Mouse (Mus musculus) olfactory bulb, adult 2 months (tissue): ENCODE results near the gene Pknox2. TPM values are rescaled to one million over a fixed set of nuclear protein-coding genes. Genes with fewer than 3 reads are reported as not detected.

ENCODE experiments used
- H3K27ac ChIP-seq: fragments of 200-500 bp; 2 replicates; pipeline ENCODE4 v1.5.1; 2012; ENCODE audit warnings: low read depth, low read length; ENCODE audit not compliant: insufficient read depth
- H3K4me1 ChIP-seq: fragments of 200-500 bp; 2 replicates; pipeline ENCODE4 v1.6.1; 2012; ENCODE audit warnings: low read length; ENCODE audit not compliant: control insufficient read depth, insufficient read depth
- H3K4me3 ChIP-seq: fragments of 200-500 bp; 2 replicates; pipeline ENCODE4 v1.5.1; 2012; ENCODE audit warnings: mild to moderate bottlenecking, low read depth, low read length, moderate library complexity; ENCODE audit not compliant: insufficient read depth
- CTCF ChIP-seq: fragments of 200-500 bp; IDR thresholded peaks from 2 replicates; pipeline ENCODE4 v1.5.1; 2012; ENCODE audit warnings: low read depth, mild to moderate bottlenecking, low read length, moderate library complexity; ENCODE audit not compliant: insufficient read depth
- POLR2A ChIP-seq: fragments of 200-500 bp; IDR thresholded peaks from 2 replicates; pipeline ENCODE4 v1.6.1; 2012; ENCODE audit warnings: mild to moderate bottlenecking, low read depth, low read length, moderate library complexity; ENCODE audit not compliant: insufficient read depth
- WGBS: fragments of 180-500 bp; shearing (Covaris S2); methylation state at CpG from one replicate; pipeline ENCODE4 v1.1.7; 2018; 5-methylcytosine and 5-hydroxymethylcytosine counted together
- polyA plus RNA-seq: library from polyadenylated mRNA; stranded (reverse); fragments of >200 nt; gene quantifications from 2 replicates; pipeline ENCODE4 v1.2.4, GENCODE M21; 2012; ENCODE audit warnings: low replicate concordance; ENCODE audit not compliant: missing spikeins, insufficient read depth, insufficient read length

Pknox2 gene
- polyA plus RNA-seq, 1 experiment = not detected

GRCm38 (mm10) chr9:36870263-36870662, 276.9 kb downstream of the Pknox2 start:
- Histone ChIP-seq H3K4me3 (no peak overlapping the region), H3K27ac (no peak overlapping the region), H3K4me1 (peaks cover 7% of the 10 kb centered on the region)
- TF ChIP-seq CTCF (no peak), POLR2A (no peak)
- WGBS = 0% methylated on average over 1 of the region's 1 CpGs

- no peak overlapping the region for H3K4me3 ChIP-seq
- no peak overlapping the region for H3K27ac ChIP-seq
- WGBS = 92% methylated on average over 6 of the region's 6 CpGs
- TF ChIP-seq CTCF = no peak
- TF ChIP-seq POLR2A = no peak
- peaks cover 8% of the 10 kb centered on the region for H3K4me1 ChIP-seq
These were observed 278.5 kb downstream of the Pknox2 start for GRCm38 (mm10) chr9:36868662-36869061.

- Histone ChIP-seq H3K4me3 (no peak overlapping the region), H3K4me1 (peaks cover 6% of the 10 kb centered on the region; the same call in 1 of the 2 replicates), H3K27ac (peak overlapping the region; percentile 84)
- WGBS = 29% methylated on average over 4 of the region's 4 CpGs
- TF ChIP-seq CTCF = no peak
- no peak for TF ChIP-seq POLR2A
These were observed 282.1 kb downstream of the Pknox2 start for GRCm38 (mm10) chr9:36864862-36865813.

GRCm38 (mm10) chr9:36863694-36864093, 283.5 kb downstream of the Pknox2 start:
- Histone ChIP-seq H3K27ac (no peak overlapping the region), H3K4me1 (peaks cover 7% of the 10 kb centered on the region), H3K4me3 (no peak overlapping the region)
- TF ChIP-seq POLR2A (no peak), CTCF (no peak)
- WGBS = 64% methylated on average over 3 of the region's 3 CpGs

GRCm38 (mm10) chr9:36862576-36862975, 284.6 kb downstream of the Pknox2 start:
- Histone ChIP-seq H3K4me1 (peaks cover 11% of the 10 kb centered on the region), H3K4me3 (no peak overlapping the region), H3K27ac (no peak overlapping the region)
- TF ChIP-seq POLR2A (no peak), CTCF (no peak)
- WGBS = 80% methylated on average over 2 of the region's 2 CpGs

GRCm38 (mm10) chr9:36858677-36859076, 288.5 kb downstream of the Pknox2 start:
- Histone ChIP-seq H3K4me3 (no peak overlapping the region), H3K27ac (no peak overlapping the region), H3K4me1 (peaks cover 8% of the 10 kb centered on the region)
- TF ChIP-seq CTCF (no peak), POLR2A (no peak)
- WGBS = 35% methylated on average over 4 of the region's 4 CpGs

- 24% methylated on average over 8 of the region's 8 CpGs for WGBS
- peaks cover 10% of the 10 kb centered on the region for H3K4me1 ChIP-seq
- H3K4me3 ChIP-seq = no peak overlapping the region
- H3K27ac ChIP-seq = no peak overlapping the region; the same call in none of the 2 replicates
- TF ChIP-seq CTCF = no peak
- no peak for TF ChIP-seq POLR2A
These were observed 289.6 kb downstream of the Pknox2 start for GRCm38 (mm10) chr9:36857476-36858117.

- WGBS = 29% methylated on average over 2 of the region's 2 CpGs
- no peak overlapping the region for H3K27ac ChIP-seq
- TF ChIP-seq CTCF = no peak
- no peak for TF ChIP-seq POLR2A
- peaks cover 10% of the 10 kb centered on the region for H3K4me1 ChIP-seq
- H3K4me3 ChIP-seq = no peak overlapping the region
These were observed 290.9 kb downstream of the Pknox2 start for GRCm38 (mm10) chr9:36856351-36856750.

- H3K4me1 ChIP-seq = peaks cover 7% of the 10 kb centered on the region; the same call in 1 of the 2 replicates
- no peak overlapping the region for H3K27ac ChIP-seq
- no peak overlapping the region for H3K4me3 ChIP-seq
- 73% methylated on average over 2 of the region's 2 CpGs for WGBS
- no peak for TF ChIP-seq CTCF
- TF ChIP-seq POLR2A = no peak
These were observed 295.0 kb downstream of the Pknox2 start for GRCm38 (mm10) chr9:36852175-36852574.
